Mouse (Mus musculus) ES-Bruce4 (cell line): ENCODE measurements at regions not wholly inside any gene's neighbourhood (a gene's known extent, or its start where the extent isn't known, plus 50 kb on each side); places are given as distances from the start of the nearest gene placed in this dataset.

Experiments used
- CTCF ChIP-seq: IDR thresholded peaks from one replicate; pipeline ENCODE4 v1.8.1; 2011; ENCODE audit warnings: low read depth, low read length
- EP300 ChIP-seq: IDR thresholded peaks from 2 replicates; pipeline ENCODE4 v1.6.1; 2011; ENCODE audit warnings: low read depth, low read length; ENCODE audit not compliant: insufficient read depth
- POLR2A ChIP-seq: IDR thresholded peaks from one replicate; pipeline ENCODE4 v1.8.1; 2011; ENCODE audit warnings: low read length; ENCODE audit not compliant: insufficient read depth

- TF ChIP-seq CTCF (no peak), EP300 (no peak), POLR2A (no peak)
Measured at GRCm38 (mm10) chr11:45398188-45398587, 453.7 kb upstream of the Clint1 start.
